Mouse (Mus musculus) forebrain, postnatal 0 days (tissue): ENCODE measurements around the gene Rab43. TPM values are rescaled to one million over a fixed set of nuclear protein-coding genes. Genes with fewer than 3 reads are reported as not detected.

Source experiments
- ATAC-seq: fragments of 200-750 bp; cut with Nextera tagmentation; 2 replicates; pipeline ENCODE4 v1.8.0; 2017; ENCODE audit warnings: mild to moderate bottlenecking, moderate library complexity
- DNase-seq: peaks from one replicate; pipeline ENCODE4 v3.0.0-alpha.2; 2015
- H3K27ac ChIP-seq: fragments of 300-500 bp; sonication (generic); 2 replicates; pipeline ENCODE4 v1.5.1; 2014; ENCODE audit warnings: low read depth, mild to moderate bottlenecking, antibody characterized with exemption, low read length, moderate library complexity, mixed read lengths
- H3K27me3 ChIP-seq: fragments of 300-500 bp; sonication (generic); 2 replicates; pipeline ENCODE4 v1.6.1; 2014; ENCODE audit warnings: mild to moderate bottlenecking, low read length, mixed read lengths; ENCODE audit not compliant: insufficient read depth
- H3K36me3 ChIP-seq: fragments of 300-500 bp; sonication (generic); 2 replicates; pipeline ENCODE4 v1.6.1; 2014; ENCODE audit warnings: mild to moderate bottlenecking, moderate library complexity; ENCODE audit not compliant: insufficient read depth
- H3K4me1 ChIP-seq: fragments of 300-500 bp; sonication (generic); 2 replicates; pipeline ENCODE4 v1.6.1; 2014; ENCODE audit warnings: antibody characterized with exemption; ENCODE audit not compliant: insufficient read depth
- H3K4me2 ChIP-seq: fragments of 300-500 bp; sonication (generic); 2 replicates; pipeline ENCODE4 v1.6.1; 2014; ENCODE audit warnings: low read depth, mild to moderate bottlenecking, moderate library complexity
- H3K4me3 ChIP-seq: fragments of 300-500 bp; sonication (generic); 2 replicates; pipeline ENCODE4 v1.5.1; 2014; ENCODE audit warnings: low read depth, low read length, mixed read lengths
- H3K9ac ChIP-seq: fragments of 300-500 bp; sonication (generic); 2 replicates; pipeline ENCODE4 v1.6.1; 2014; ENCODE audit warnings: mild to moderate bottlenecking
- H3K9me3 ChIP-seq: fragments of 300-500 bp; sonication (generic); 2 replicates; pipeline ENCODE4 v1.6.1; 2016; ENCODE audit warnings: low read length
- CTCF ChIP-seq: sonication (generic); IDR thresholded peaks from 2 replicates; pipeline ENCODE4 v1.5.1; 2016; ENCODE audit warnings: antibody characterized with exemption, control low read depth, low read depth
- WGBS: fragments of 180-500 bp; shearing (Covaris S2); extraction: QIAGEN DNeasy Blood & Tissue Kit; methylation state at CpG from one replicate; pipeline ENCODE4 v1.1.7; 2014; 5-methylcytosine and 5-hydroxymethylcytosine counted together
- polyA plus RNA-seq: library from polyadenylated mRNA; unstranded; fragments of >200 nt; fragmentation: Nextera tagmentation; extraction: Ambion mirVana; gene quantifications from 2 replicates; pipeline ENCODE4 v1.2.1, GENCODE M21; 2015
- total RNA-seq: library from RNA; depleted of rRNA; stranded (reverse); fragments of >200 nt; gene quantifications from 2 replicates; pipeline ENCODE4 v1.2.3, GENCODE M21; 2014

Gene Rab43
- total and polyA plus RNA-seq, 2 experiments from 2014 or later: 9.3 to 24.3 TPM

- H3K27ac ChIP-seq: no peak within 1 kb of the TSS
- no peak within 1 kb of the TSS for H3K4me3 ChIP-seq
- TF ChIP-seq CTCF: no peak
- no peak for ATAC-seq
- no peak within 1 kb of the TSS for H3K4me2 ChIP-seq
- H3K4me1 ChIP-seq: 0 out of 2 replicates have a peak, but pooled peaks cover 3% of the 10 kb centered on the region
- H3K9ac ChIP-seq: no peak within 1 kb of the TSS
- H3K36me3 ChIP-seq: peaks cover 25% of the 10 kb centered on the region
- H3K27me3 ChIP-seq: no peaks in the 10 kb centered on the region
- DNase-seq: no peak
- H3K9me3 ChIP-seq: no peaks in the 10 kb centered on the region
- WGBS: 96% methylated on average over 7 of the region's 7 CpGs
Measured at GRCm38 (mm10) chr6:87835695-87836094, 23.7 kb upstream of the Rab43 start, which contains the start of gene Gm45140. TSS of gene Gm45140 (minus strand) at chr6:87835795.

DNA sequence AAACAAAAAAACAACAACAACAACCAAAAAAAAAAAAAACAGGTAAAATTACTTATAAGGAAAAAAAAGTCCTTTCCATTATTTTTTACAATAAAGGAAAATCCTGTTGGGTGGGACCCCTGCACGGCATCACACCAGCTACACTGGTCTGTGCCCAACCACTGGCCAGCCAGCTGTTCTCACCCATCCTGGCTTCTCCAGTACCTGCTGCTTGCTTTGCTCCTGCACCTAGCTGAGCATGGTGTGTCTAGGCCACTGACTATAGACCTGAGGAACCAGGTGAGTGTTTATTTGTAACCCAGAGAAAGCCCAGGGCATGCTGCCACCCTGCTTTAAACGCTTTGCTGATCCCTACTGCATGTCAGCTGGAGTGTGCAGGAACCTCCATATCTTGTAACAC is 8.4 kb upstream of the Rab43 start:
- no peak for TF ChIP-seq CTCF
- no peak overlapping the region for H3K9ac ChIP-seq
- ATAC-seq: no peak
- H3K27ac ChIP-seq: no peak overlapping the region
- no peaks in the 10 kb centered on the region for H3K27me3 ChIP-seq
- H3K4me1 ChIP-seq: no peaks in the 10 kb centered on the region
- peaks cover 81% of the 10 kb centered on the region for H3K36me3 ChIP-seq
- H3K4me2 ChIP-seq: no peak overlapping the region
- H3K4me3 ChIP-seq: no peak overlapping the region
- WGBS: 98% methylated on average over 2 of the region's 2 CpGs
- DNase-seq: no peak
- no peaks in the 10 kb centered on the region for H3K9me3 ChIP-seq

GRCm38 (mm10) chr6:87814486-87814885 is 2.5 kb upstream of the Rab43 start:
- DNase-seq (no peak), ATAC-seq (no peak)
- no peaks in the 10 kb centered on the region for H3K27me3 ChIP-seq
- TF ChIP-seq CTCF: no peak
- peaks cover 39% of the 10 kb centered on the region for H3K36me3 ChIP-seq
- no peaks in the 10 kb centered on the region for H3K9me3 ChIP-seq
- 93% methylated on average over 5 of the region's 5 CpGs for WGBS
- H3K4me2 ChIP-seq: no peak overlapping the region
- no peak overlapping the region for H3K9ac ChIP-seq
- H3K27ac ChIP-seq: no peak overlapping the region
- H3K4me3 ChIP-seq: no peak overlapping the region
- no peaks in the 10 kb centered on the region for H3K4me1 ChIP-seq

- DNase-seq (no peak), ATAC-seq (no peak)
- 88% methylated on average over 1 of the region's 1 CpGs for WGBS
- H3K4me1 ChIP-seq: no peaks in the 10 kb centered on the region
- peaks cover 25% of the 10 kb centered on the region for H3K36me3 ChIP-seq
- H3K9ac ChIP-seq: no peak overlapping the region
- H3K9me3 ChIP-seq: no peaks in the 10 kb centered on the region
- no peak overlapping the region for H3K27ac ChIP-seq
- TF ChIP-seq CTCF: no peak
- H3K4me3 ChIP-seq: no peak overlapping the region
- 0 out of 2 replicates have a peak overlapping the region, but pooled peaks have one; percentile 93 for H3K4me2 ChIP-seq
- H3K27me3 ChIP-seq: no peaks in the 10 kb centered on the region
Measured at GRCm38 (mm10) chr6:87812656-87813055, 692 bp upstream of the Rab43 start.

GRCm38 (mm10) chr6:87810713-87811669 is 973 bp downstream of the Rab43 start:
- Histone ChIP-seq H3K9ac (peak overlapping the region; percentile 79), H3K4me1 (no peaks in the 10 kb centered on the region), H3K27ac (peak overlapping the region; percentile 77), H3K4me2 (peak overlapping the region; percentile 93), H3K9me3 (no peaks in the 10 kb centered on the region), H3K4me3 (peak overlapping the region; percentile 84), H3K36me3 (peaks cover 14% of the 10 kb centered on the region), H3K27me3 (no peaks in the 10 kb centered on the region)
- TF ChIP-seq CTCF: no peak
- DNase-seq (peak; percentile 56), ATAC-seq (peak; percentile 72)
- 2% methylated on average over 73 of the region's 77 CpGs for WGBS

DNA sequence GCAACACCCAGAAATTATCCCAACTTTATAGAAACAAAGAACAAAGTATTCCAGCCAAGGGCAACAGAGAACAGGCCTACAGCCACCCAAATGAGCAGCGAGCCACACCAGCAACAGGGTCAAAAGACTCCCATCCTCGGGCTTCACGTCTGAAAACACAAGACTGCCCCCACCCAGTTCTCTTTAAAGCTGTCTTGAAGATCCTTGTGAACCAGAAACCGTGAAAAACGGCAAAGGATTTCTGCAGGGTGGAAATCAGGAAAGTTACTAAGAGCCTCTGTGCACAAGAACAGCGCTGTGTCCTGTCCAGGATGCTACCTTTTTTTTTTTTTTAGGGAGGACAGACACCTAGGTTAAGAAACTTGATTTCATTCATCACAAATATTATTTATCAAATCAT is 1.7 kb downstream of the Rab43 start:
- H3K9ac ChIP-seq: no peak overlapping the region
- TF ChIP-seq CTCF: no peak
- no peaks in the 10 kb centered on the region for H3K27me3 ChIP-seq
- peaks cover 9% of the 10 kb centered on the region for H3K36me3 ChIP-seq
- DNase-seq (no peak), ATAC-seq (no peak)
- H3K4me3 ChIP-seq: peak overlapping the region; percentile 84
- WGBS: 42% methylated on average over 6 of the region's 6 CpGs
- no peaks in the 10 kb centered on the region for H3K4me1 ChIP-seq
- no peak overlapping the region for H3K27ac ChIP-seq
- H3K4me2 ChIP-seq: peak overlapping the region; percentile 93
- no peaks in the 10 kb centered on the region for H3K9me3 ChIP-seq

- H3K4me2 ChIP-seq: peak overlapping the region; percentile 93; the same call in 1 of the 2 replicates
- no peak overlapping the region for H3K4me3 ChIP-seq
- H3K27me3 ChIP-seq: no peaks in the 10 kb centered on the region
- no peaks in the 10 kb centered on the region for H3K9me3 ChIP-seq
- ATAC-seq (no peak), DNase-seq (no peak)
- no peak overlapping the region for H3K27ac ChIP-seq
- WGBS: 85% methylated on average over 6 of the region's 6 CpGs
- no peak for TF ChIP-seq CTCF
- H3K4me1 ChIP-seq: no peaks in the 10 kb centered on the region
- H3K36me3 ChIP-seq: peaks cover 4% of the 10 kb centered on the region; the same call in 1 of the 2 replicates
- H3K9ac ChIP-seq: no peak overlapping the region
Measured at GRCm38 (mm10) chr6:87809651-87810161, 2.3 kb downstream of the Rab43 start.
